Mouse (Mus musculus) megakaryocyte-erythroid progenitor cell, adult 5-6 weeks (primary cell): ENCODE results near the gene Ppp1r14a. TPM values are rescaled to one million over a fixed set of nuclear protein-coding genes. Genes with fewer than 3 reads are reported as not detected.

Experiments used
- ATAC-seq: replicated peaks from 2 replicates; pipeline ENCODE4 v1.8.0; 2016; ENCODE audit warnings: mild to moderate bottlenecking, inconsistent platforms; ENCODE audit not compliant: severe bottlenecking, poor library complexity, low FRiP score, low TSS enrichment
- total RNA-seq, 2 experiments: library from RNA; stranded (forward) in 1 of 2; stranded (reverse) in 1 of 2; fragments of 200-1000, 215-1000 nt in 1 of 2; fragments of >200 nt in 1 of 2; fragmentation: Nextera tagmentation in 1 of 2; gene quantifications; 2 replicates each; pipeline ENCODE4 v1.2.3; 2014 to 2017

The Ppp1r14a gene
- total RNA-seq (2014; fragmentation: Nextera tagmentation) (not detected in 2 replicates), total RNA-seq (2017) (not detected in 2 replicates)

DNA sequence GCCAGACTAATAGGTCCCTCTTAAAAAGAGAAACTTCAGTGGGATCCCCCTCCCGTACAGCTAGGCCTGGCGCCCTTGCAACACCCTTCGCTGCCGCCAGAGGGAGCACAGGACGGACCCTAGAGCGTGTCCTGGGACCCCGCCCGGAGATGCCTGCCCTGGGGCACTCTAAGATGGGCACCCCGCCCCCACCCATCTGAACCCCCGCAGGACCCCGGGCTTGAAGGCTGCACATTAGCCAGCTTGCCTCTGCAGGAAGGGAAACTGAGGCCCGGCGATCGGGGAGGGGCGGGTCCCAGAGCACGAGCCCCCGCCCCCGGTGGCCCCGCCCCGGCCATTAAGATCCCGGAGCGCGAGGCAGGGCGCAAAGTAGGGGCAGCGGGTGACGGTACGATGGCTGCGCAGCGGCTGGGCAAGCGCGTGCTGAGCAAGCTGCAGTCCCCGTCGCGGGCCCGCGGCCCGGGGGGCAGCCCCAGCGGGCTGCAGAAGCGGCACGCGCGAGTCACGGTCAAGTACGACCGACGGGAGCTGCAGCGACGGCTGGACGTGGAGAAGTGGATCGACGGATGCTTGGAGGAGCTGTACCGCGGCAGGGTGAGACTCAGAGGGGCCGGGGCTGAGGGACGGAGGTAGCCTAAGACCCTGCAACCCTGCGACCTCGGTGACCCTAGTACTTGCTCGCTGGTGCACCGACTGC, at the start of gene Ppp1r14a:
Gene Ppp1r14a, plus strand, starts transcription at position 367 of the 697 bp plus-strand sequence.
- ATAC-seq: peak; percentile 68

DNA sequence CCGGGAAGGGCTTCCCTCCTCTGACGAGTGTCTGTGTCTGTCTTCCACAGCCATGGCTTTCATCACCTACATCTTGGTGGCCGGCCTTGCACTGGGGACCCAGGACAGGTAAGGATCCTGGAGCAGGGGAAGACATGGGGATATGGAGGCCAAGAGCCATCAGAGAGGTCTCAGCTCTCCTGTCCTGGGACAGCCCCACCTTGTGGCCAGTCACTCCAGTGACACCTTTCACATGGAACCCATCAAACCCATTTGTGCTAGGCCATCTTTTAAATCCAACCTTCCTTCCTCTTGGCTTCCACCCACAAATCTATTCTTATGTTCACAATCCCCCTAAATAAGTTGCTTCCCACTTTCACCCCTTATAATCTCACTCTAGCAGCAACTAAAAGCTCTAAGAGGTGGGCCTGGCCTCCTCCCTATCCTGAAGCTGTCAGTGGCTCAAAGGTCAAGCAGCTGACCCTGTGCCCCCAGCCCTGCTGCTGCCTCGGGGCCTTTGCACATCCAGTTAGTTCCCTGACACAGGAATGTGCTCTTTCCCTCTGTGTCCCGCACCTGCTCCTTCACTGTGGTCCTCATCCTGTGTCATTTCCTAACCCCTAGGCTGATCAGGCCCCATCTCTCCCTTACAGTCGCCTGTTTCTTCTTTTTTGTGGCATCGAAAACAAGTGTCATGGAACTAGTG, 44.2 kb upstream of the Ppp1r14a start:
- 0 out of 2 replicates have a peak, but pooled peaks have one; percentile 27 for ATAC-seq

DNA sequence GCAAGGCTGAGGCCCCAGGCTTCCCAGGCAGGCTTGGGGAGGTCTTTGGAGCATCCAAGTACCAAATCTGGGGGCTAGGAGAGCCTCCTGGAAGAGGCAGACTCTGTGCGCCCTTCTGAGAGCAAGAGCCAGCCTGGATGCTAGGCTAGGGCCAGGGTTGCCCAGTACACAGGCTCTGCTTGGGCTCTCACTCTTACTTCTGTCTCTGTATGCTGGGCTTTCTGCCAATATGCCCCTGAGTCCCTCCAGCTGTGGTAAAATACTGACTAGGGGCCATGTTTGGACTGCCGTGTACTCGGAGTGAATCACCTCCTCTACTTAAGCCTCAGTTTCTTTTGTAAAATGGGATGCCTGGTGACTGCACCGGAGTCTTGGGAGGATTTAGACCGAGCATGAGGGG, 43.1 kb upstream of the Ppp1r14a start:
- no peak for ATAC-seq

DNA sequence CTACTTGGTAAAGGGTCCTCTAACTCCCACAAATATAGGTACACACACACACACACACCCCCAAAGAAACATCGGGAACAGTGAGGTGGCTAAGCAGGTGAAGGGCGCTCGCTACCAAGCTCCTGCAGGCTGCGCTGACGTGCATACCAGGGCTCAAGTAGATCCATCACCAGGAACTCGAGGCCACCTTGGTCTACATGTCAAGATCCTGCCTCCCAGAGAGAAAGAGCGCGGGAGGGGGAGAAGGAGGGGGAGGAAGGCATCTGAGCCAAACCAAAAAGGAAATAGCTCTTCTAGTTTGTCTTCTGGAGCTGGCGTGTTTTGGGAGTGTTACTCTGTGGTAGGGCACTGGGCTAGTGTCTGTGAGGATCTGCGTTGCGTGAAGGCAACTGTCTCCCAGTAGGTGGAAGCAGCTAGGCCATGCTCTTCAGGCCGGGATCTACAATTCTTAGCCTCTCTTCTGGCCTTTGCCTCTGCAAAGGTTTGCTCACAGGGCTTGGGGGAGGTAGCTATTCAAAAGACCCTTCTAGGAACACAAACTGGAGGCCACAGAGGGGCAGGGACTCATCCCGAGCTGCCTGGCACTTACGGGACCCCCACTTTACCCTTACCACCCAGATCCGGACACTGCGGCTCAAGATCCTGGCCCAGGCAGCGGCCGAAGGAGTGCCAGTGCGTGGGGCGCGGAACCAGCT, 42.3 kb upstream of the Ppp1r14a start:
- no peak for ATAC-seq

DNA sequence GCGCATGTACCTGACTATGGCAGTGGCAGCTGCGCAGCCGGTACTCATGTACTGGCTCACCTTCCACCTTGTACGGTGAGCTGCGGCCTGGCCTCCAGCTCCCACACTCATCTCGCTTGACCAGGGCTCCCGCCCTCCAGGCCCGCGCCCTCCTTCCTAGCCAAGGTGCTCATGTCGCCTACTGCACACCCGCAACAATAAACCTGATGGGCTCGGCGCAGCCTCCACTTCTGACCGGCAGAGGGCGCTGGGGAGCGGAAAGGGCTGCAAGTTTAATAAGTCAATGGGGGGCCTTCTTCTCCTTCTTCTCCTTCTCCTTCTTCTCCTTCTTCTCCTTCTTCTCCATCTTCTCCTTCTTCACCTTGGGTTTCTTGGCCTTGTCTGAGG, 41.8 kb upstream of the Ppp1r14a start:
- ATAC-seq: peak; percentile 43

DNA sequence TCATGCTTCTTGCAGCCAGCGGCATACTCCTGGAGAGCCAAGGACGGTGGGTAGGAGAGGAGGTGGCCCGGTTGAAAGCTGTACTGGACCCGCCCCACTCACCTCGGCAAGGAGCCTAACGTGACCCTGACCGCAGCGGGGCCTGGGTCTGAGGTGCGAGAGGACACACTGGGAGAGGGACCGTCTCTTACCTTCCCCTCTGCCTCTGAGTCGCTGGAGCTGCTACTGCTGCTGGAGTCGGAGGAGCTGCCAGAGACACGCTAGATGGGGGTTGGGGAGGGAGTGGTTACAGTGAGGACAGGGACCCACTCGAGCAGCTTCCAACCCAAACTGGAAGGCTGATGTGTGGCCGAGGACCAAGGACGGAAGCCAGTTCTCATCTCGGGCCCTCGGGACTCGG, 41.4 kb upstream of the Ppp1r14a start:
- 0 out of 2 replicates have a peak, but pooled peaks have one; percentile 12 for ATAC-seq

DNA sequence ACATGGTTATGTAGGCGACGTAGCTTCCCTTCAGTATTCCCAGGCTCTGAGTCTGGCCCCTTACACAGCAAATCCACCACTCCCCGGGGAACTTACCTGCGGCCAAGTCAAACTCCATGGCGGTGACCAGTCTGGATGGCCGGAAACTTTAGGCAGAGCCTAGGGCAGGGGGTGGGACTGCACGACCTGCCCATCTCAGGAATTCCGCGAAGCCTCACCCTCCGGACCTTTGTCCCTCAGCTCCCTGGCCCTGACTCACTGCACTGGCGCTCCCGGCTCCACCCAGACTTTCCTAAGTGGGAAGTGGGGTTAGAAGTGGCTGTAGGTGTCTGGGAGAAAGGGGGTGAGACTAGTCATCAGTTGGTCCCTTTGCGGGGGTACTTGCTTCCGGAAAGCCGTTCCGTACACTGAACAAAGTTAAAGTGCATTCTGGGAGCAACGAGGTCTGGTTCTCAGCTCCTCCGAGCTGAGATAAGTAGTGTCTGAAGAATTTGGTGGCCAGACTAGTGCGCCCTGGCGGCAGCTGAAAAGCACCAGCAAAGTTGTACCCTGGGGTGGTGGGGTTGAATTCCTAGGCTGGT, 40.8 kb upstream of the Ppp1r14a start, which contains the start of gene 2200002D01Rik:
Gene 2200002D01Rik, minus strand, starts transcription at position 206 of the 581 bp plus-strand sequence.
- peak; percentile 31 for ATAC-seq

DNA sequence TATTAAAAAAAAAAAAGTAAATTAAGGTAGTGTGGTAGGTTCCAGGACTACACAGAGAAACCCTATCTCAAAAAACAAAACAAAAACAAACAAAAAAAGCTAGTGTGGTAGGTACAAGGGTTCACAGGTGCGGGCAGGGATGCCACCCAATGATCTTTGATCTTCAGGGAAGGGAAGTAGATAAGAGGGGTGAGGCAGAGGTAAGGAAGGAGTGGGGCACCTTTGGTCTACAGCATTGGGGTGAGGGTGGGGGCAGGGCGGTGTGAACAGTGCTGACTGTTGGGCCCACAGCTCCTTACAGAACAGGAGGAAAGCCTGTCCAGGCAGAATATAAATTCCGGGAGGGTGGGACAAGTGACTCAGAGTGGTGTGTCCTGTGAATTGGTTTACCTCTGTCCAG, 37.9 kb upstream of the Ppp1r14a start:
- ATAC-seq: no peak

DNA sequence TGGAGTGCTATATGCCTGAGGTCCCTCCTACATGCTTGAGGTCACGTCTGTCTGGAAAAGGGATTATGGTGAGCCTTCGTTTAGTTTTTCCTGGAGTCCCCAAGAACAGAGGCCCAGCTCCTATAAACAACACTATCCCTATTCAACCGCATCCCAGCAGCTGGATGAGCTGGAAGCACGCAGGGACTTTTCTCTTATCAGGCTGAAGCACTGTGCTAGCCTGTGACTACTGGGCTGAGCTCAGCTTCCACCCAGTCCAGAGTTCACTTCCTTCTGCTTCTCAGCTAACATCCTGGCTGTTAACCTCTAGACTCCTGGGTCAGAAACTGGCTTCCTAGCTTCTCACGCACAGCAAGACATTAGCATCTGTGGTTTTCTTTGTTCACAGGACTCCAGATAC, 35.3 kb upstream of the Ppp1r14a start:
- ATAC-seq: no peak

DNA sequence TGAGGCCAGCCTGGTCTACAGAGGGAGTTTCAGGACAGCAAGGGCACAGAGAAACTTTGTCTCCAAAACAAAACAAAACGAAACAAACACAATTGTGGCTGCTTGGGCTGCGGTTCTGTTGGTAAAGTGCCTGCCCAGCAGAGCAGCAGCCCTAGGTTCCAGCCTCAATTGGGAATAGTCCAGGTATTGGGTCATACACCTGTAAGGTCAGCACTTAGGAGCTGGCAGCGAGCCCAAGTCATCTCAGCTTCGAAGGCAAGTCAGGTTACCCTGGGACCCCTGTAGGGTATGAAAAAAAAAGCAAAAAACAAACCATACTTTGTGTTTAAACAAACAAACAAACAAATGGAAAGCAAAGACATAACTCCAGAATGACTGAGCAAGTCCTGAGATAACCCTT, 33.2 kb upstream of the Ppp1r14a start:
- ATAC-seq: no peak

DNA sequence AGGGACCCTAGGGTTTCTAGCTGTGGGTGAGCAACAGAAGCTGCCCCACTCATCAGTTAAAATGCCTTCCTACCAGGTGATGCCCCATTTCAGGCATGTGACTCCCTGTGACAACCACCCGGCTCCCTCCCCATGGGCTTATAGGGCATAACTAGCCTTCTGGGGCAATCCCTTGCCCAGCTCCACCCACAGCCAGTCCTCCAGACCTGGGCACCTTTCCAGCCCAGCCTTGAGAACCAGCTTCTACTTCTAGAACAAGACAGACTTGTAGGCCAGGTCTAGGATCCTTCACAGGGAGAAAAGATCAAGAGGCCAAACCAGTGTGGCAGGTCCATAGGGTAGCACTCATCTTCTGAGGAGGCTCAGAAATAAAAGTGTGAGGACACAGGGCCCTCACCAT, 31.7 kb upstream of the Ppp1r14a start:
- ATAC-seq: no peak

DNA sequence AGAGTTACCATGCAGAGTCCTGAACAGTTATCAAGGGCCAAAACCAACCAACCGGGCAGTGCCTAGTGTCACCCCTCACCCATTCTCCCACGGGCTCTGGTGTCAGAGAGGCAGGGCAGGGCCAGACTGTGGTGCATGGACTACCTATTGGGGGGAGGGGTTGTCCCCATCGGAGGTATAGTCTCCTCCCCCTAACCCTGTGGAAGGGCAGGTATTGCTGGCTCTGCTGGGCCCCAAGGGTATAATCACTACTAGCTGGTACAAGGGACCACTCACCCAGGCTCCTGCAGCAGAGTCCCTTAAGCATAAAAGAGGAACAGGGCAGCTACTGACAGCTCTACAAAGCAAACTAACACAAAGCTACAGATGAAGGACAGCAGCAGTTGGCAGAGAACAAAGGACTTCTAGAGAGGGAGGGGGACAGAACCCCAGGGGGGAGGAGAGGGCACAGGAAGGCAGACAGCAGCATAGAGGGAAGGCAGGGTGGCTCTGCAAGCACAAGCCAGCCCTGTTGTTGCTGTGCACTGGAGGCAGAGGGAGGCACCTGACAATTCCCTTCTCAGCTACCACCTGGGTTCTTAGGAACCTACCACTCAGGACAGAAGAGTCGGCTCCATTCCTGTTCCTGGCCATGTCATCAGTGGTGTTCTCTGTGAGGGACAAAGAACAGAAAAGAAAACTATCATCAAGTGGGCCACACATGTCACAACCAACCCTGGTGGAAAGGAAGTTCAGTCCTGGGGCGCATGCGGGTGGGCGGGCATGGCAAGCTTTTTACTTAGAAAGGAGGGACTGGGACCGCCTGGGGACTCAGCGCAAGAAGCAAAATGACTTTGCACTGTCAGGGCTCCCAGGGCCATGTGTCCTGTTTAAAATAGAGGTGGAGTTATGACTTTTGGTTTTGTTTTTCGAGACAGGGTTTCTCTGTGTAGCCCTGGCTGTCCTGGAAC, 29.1 kb upstream of the Ppp1r14a start:
- no peak for ATAC-seq

DNA sequence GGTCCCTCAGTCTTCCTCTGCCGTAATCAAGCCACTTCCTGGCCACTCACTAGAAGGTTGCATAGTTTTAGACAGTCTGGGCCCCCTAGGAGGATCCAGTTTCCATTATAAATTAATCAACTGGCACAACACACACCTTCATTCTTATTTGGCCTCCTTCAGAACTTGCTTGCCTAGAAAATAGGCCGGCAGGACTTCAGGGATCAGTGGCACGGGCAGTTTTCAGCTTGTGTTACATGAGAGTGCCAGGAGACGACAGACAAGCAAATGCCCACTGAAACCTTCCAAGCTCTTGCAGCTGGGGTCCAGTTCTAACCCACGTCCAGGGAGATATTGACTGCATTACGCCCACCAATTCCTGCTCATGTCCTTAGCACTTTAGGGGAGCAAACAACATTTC, 27.0 kb upstream of the Ppp1r14a start:
- ATAC-seq: no peak

DNA sequence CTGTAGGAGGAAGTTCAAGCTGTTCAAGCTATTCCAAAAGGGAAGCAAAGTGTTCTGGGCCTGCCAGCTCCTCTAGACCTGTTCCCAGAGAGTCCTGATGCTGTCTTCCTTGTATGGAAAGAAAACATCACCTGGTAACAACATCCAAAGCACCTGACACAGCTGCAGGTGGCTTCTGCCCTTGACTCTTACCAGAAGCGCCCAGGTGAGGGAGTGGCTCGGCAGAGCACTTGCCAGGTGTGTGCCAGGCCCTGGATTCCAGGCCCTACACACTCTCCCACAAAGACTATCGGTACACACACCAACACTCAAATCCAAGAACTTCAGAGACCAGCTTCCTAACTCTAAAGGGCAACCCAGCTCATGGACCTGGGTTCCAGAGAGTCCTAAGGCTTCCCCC, 25.3 kb upstream of the Ppp1r14a start:
- no peak for ATAC-seq

DNA sequence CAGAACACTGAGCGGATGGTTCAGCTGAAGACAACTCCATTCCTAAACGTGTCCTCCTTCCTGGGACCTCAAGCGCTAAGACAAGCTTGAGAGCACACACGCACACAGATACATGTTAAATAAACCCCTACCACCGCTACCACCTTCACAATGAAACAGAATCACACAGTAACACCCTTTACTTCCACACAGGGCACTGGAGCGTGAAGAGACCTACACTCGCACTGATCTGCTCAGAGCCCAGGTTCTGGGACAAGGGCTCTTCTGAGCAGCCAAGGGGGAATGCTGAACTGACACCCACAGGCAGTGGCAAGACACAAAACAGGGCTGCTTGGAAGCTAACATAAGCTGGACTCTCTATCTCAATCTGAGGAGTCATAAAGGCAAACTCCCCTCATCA, 23.5 kb upstream of the Ppp1r14a start:
- ATAC-seq: no peak

DNA sequence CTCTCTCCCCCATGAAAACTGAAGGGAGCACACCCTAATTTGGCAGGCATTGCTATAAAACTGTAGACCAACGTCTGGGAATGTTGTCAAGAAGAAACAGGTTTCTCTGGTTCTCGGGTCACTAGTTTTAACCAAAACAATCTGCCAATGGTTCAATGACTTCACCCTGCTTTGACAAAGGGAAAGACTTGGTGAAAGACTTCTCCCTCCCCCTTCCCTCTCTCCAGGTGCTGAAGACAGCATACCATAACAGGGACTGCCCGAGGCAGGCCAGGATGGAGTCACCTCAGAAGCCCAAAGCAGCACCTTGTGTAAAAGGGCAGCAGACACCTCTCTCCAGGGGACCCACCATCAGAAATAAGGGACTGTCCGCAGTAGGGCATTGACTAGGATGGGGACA, 22.2 kb upstream of the Ppp1r14a start:
- ATAC-seq: no peak

DNA sequence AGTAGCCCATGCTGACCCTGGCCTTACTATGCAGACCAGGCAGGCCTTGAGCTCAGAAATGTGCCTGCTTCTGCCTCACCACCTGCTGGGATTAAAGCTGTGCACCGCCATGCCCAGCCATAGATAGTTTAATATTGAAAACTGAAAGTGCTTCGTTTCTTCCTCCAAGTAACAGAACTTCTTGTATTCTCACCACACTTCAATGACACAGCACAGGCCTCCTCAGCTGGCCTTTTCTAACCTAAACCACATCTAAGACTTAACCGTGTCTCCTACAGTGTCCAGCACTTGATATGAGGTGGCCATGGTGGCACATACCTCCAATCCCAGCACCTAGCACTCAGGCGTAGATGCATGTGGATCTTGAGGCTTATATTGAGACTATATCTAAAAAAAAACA, 18.7 kb upstream of the Ppp1r14a start:
- ATAC-seq: no peak

DNA sequence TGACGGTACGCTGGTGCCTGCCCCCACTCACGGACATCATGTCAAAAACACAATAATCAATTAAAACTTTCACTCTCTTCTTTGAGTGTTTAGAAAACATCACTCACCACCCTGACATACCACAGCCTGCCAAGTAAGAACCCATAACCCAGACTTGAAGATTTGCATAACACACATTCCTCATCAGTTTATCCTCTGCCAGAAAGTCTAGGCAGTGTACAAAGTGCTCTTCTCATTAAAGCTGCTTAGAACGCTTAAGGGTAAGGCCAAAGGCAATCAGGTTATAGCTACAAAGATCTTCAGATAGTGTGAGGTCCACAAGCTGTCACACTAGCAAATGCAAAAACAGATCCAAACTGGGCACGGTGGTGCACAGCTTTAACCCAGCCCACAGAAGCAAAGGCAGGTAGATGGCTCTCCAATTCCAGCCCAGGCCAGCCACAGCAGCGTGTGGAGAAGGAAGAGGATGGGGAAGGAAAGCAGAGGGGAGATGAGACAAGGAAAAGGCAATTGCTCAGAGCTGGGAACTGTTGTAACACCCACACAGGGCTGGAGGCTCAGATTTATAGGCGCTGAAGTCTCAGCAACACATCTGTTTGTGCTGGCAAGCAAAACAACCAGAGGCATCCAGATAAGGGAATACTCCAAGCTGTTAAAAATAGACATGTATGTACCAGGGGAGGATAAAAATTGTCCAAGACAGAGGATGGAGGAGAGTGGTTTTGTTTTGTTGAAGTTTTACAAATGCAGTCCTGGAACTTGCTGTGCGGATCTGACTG, 17.2 kb upstream of the Ppp1r14a start:
- peak; percentile 59; the same call in 1 of the 2 replicates for ATAC-seq
